8 mouse cellular contexts compared by ENCODE assay signal in genomic region chr8:85526105-85526504, GRCm38 (mm10). TPM values are rescaled to one million over a fixed set of nuclear protein-coding genes. Genes with fewer than 3 reads are reported as not detected.
DNase-seq lines count a peak whose midpoint lies in the region; ATAC-seq lines count a peak whose summit lies in the region.

No protein-coding gene starts in this region.

- peak; percentile 68 to 73 for DNase-seq in left cerebral cortex, adult 18-20 months (ENCODE audit: low spot score in 2 of 2)
- no peak for DNase-seq in left cerebral cortex, adult 11 months (ENCODE audit: low spot score)
- peak; percentile 19 for DNase-seq in MEL-GATA-1-ER (ENCODE audit: extremely low read depth, low read depth)
- peak; percentile 51 to 75 for DNase-seq in cerebellum, adult 18-20 months
- peak; percentile 53 for DNase-seq in gastrocnemius, postnatal 25 days
- peak; percentile 69 to 78 for DNase-seq in left cerebral cortex, postnatal 14 days (ENCODE audit: low spot score in 2 of 2)
- peak; percentile 50 to 61 for DNase-seq in urinary bladder, postnatal 36 days (ENCODE audit: low spot score in 2 of 2)

- ATAC-seq in neutrophil, adult 5-6 weeks (ENCODE audit: extremely low read depth, insufficient number of reproducible peaks, low FRiP score, poor library complexity, severe bottlenecking) = peak; percentile 86

- intact Hi-C loops in left cerebral cortex, postnatal 14 days (cut with DNase I) = no loop called here

RNA-seq across cellular contexts. Expression of gene Dnaja2, which starts 29.0 kb away (rescaled TPM):
- total RNA-seq in left cerebral cortex, adult 18-20 months (2021) = 100 to 1,000 TPM; 208 to 220 TPM
- total RNA-seq in gastrocnemius, postnatal 25 days (2021) = 100 to 1,000 TPM; 170 to 181 TPM
- 100 to 1,000 TPM; 198 to 202 TPM for total RNA-seq in left cerebral cortex, postnatal 14 days (2021)
- 104 and 118 TPM in 2 replicates for total RNA-seq in neutrophil, adult 5-6 weeks (2017)

RNA-seq across cellular contexts. Expression of gene Gpt2, which starts 33.7 kb away (rescaled TPM):
- total RNA-seq in left cerebral cortex, adult 18-20 months (2021) = 10 to 100 TPM; 52.6 to 58.0 TPM
- 100 to 1,000 TPM; 153 to 217 TPM for total RNA-seq in gastrocnemius, postnatal 25 days (2021)
- total RNA-seq in left cerebral cortex, postnatal 14 days (2021) = 10 to 100 TPM; 50.3 to 70.2 TPM
- 1.2 and 5.6 TPM in 2 replicates for total RNA-seq in neutrophil, adult 5-6 weeks (2017)
